Comparison of ENCODE assay signal across 20 mouse cellular contexts in the genomic region with DNA sequence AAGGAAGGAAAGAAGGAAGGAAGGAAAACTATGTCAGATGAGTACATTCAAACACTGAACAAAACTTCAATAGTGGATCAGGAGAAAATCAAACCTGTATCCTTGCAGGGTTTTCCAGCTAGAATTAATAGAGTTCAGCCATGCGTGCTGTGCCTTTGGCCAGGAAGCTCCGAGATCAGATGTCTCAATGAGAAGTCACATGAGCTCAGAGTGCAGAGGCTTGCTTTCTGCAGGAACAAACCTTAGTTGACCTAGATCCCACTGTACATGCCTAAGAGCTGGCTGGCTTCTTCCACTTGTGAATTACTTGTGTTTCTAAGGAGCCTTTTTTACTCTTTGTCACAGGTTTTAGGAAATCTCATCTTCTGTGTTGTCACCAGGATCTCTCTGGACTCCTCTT.
DNase-seq lines count a peak whose midpoint lies in the region; ATAC-seq and TF ChIP-seq lines count a peak whose summit lies in the region.
"Had no signal": no experiment of that assay in that cellular context is flagged by ENCODE, and none has a peak within 500 bp of the region (broad histone marks: within the 10 kb centered on the region; RNA-seq: fewer than 3 reads in every experiment).

No protein-coding gene starts in this region.

- no peak overlapping the region for H3K9ac ChIP-seq in embryonic facial prominence, embryonic 14.5 days (ENCODE audit: low read depth, low read length)
- H3K9ac ChIP-seq in kidney, postnatal 0 days (ENCODE audit: low read depth, low read length) = no peak overlapping the region
- no peak overlapping the region for H3K9ac ChIP-seq in forebrain, embryonic 14.5 days (ENCODE audit: low read length)
- H3K9ac ChIP-seq in midbrain, embryonic 15.5 days = no peak overlapping the region
- H3K9ac ChIP-seq: embryonic facial prominence, embryonic 15.5 days; forebrain, embryonic 12.5 days; heart, embryonic 15.5 days; neural tube, embryonic 12.5 days had no signal

- no peak overlapping the region for H3K4me2 ChIP-seq in embryonic facial prominence, embryonic 14.5 days (ENCODE audit: low read depth, low read length)
- no peak overlapping the region for H3K4me2 ChIP-seq in kidney, postnatal 0 days (ENCODE audit: low read length)
- no peak overlapping the region for H3K4me2 ChIP-seq in forebrain, embryonic 14.5 days (ENCODE audit: low read length)
- no peak overlapping the region for H3K4me2 ChIP-seq in midbrain, embryonic 15.5 days
- H3K4me2 ChIP-seq: embryonic facial prominence, embryonic 15.5 days; forebrain, embryonic 12.5 days; heart, embryonic 15.5 days; neural tube, embryonic 12.5 days had no signal

- peak; percentile 36 for DNase-seq in embryonic facial prominence, embryonic 14.5 days (ENCODE audit: low spot score)
- no peak for DNase-seq in embryonic facial prominence, embryonic 10.5 days (ENCODE audit: low spot score)
- DNase-seq in Muller cell, postnatal 12 days (ENCODE audit: inconsistent ontology term) = peak; percentile 53
- peak; percentile 64 for DNase-seq in kidney, adult 11 months
- peak; percentile 67 for DNase-seq in kidney, postnatal 0 days (ENCODE audit: low spot score)
- DNase-seq in forebrain, embryonic 14.5 days (ENCODE audit: low spot score) = no peak
- DNase-seq in heart, adult 11 months = no peak
- DNase-seq: adrenal gland, postnatal 14 days; B cell, adult 2 months; heart, adult 2 months; lung, postnatal 10 days; right cerebral cortex, postnatal 14 days; thymus, postnatal 36 days had no signal

- H3K9me3 ChIP-seq in embryonic facial prominence, embryonic 14.5 days (ENCODE audit: control insufficient read depth, low read length) = no peaks in the 10 kb centered on the region
- no peaks in the 10 kb centered on the region for H3K9me3 ChIP-seq in embryonic facial prominence, embryonic 10.5 days
- no peaks in the 10 kb centered on the region for H3K9me3 ChIP-seq in kidney, postnatal 0 days (replicated peaks; ENCODE audit: low read length)
- H3K9me3 ChIP-seq in forebrain, embryonic 14.5 days (replicated peaks; ENCODE audit: control insufficient read depth, low read length) = no peaks in the 10 kb centered on the region
- H3K9me3 ChIP-seq in midbrain, embryonic 15.5 days = no peaks in the 10 kb centered on the region
- H3K9me3 ChIP-seq: embryonic facial prominence, embryonic 15.5 days; forebrain, embryonic 12.5 days; heart, embryonic 15.5 days; hindbrain, embryonic 10.5 days; neural tube, embryonic 12.5 days had no signal

- no peaks in the 10 kb centered on the region for H3K4me1 ChIP-seq in embryonic facial prominence, embryonic 14.5 days (ENCODE audit: control insufficient read depth, insufficient read depth, low read length)
- H3K4me1 ChIP-seq in embryonic facial prominence, embryonic 10.5 days = no peaks in the 10 kb centered on the region
- H3K4me1 ChIP-seq in kidney, postnatal 0 days (replicated peaks; ENCODE audit: insufficient read depth, low read length) = no peaks in the 10 kb centered on the region
- no peaks in the 10 kb centered on the region for H3K4me1 ChIP-seq in forebrain, embryonic 14.5 days (ENCODE audit: control insufficient read depth, insufficient read depth, low read length)
- H3K4me1 ChIP-seq in midbrain, embryonic 15.5 days = no peaks in the 10 kb centered on the region
- H3K4me1 ChIP-seq: embryonic facial prominence, embryonic 15.5 days; forebrain, embryonic 12.5 days; heart, embryonic 15.5 days; hindbrain, embryonic 10.5 days; neural tube, embryonic 12.5 days had no signal

- no peak for TF ChIP-seq CTCF in kidney, postnatal 0 days (IDR thresholded peaks at IDR 0.05; ENCODE audit: low read depth)

- WGBS in embryonic facial prominence, embryonic 14.5 days = 34% methylated on average over 2 of the region's 2 CpGs
- 79% methylated on average over 2 of the region's 2 CpGs for WGBS in embryonic facial prominence, embryonic 10.5 days
- 17% methylated on average over 2 of the region's 2 CpGs for WGBS in kidney, postnatal 0 days
- WGBS in forebrain, embryonic 14.5 days = 51% methylated on average over 2 of the region's 2 CpGs
- WGBS in midbrain, embryonic 15.5 days = 42% methylated on average over 2 of the region's 2 CpGs

- no peaks in the 10 kb centered on the region for H3K27me3 ChIP-seq in embryonic facial prominence, embryonic 14.5 days (replicated peaks; ENCODE audit: control insufficient read depth, insufficient read depth, low read length)
- no peaks in the 10 kb centered on the region for H3K27me3 ChIP-seq in embryonic facial prominence, embryonic 10.5 days (replicated peaks; ENCODE audit: low read depth, poor library complexity, severe bottlenecking)
- H3K27me3 ChIP-seq in kidney, postnatal 0 days (ENCODE audit: insufficient read depth, low read length) = no peaks in the 10 kb centered on the region
- H3K27me3 ChIP-seq in forebrain, embryonic 14.5 days (replicated peaks; ENCODE audit: control insufficient read depth, insufficient read depth, low read length) = no peaks in the 10 kb centered on the region
- no peaks in the 10 kb centered on the region for H3K27me3 ChIP-seq in midbrain, embryonic 15.5 days (replicated peaks)
- H3K27me3 ChIP-seq: embryonic facial prominence, embryonic 15.5 days; forebrain, embryonic 12.5 days; heart, embryonic 15.5 days; neural tube, embryonic 12.5 days had no signal

- no peak overlapping the region for H3K4me3 ChIP-seq in embryonic facial prominence, embryonic 14.5 days (ENCODE audit: low read depth, low read length)
- H3K4me3 ChIP-seq in embryonic facial prominence, embryonic 10.5 days = no peak overlapping the region
- H3K4me3 ChIP-seq in kidney, postnatal 0 days (replicated peaks; ENCODE audit: low read depth, low read length) = no peak overlapping the region
- no peak overlapping the region for H3K4me3 ChIP-seq in forebrain, embryonic 14.5 days (ENCODE audit: low read depth, low read length)
- H3K4me3 ChIP-seq in midbrain, embryonic 15.5 days = no peak overlapping the region
- H3K4me3 ChIP-seq: embryonic facial prominence, embryonic 15.5 days; forebrain, embryonic 12.5 days; heart, adult 2 months; heart, embryonic 15.5 days; hindbrain, embryonic 10.5 days; neural tube, embryonic 12.5 days had no signal

- no peaks in the 10 kb centered on the region for H3K36me3 ChIP-seq in embryonic facial prominence, embryonic 14.5 days (ENCODE audit: control insufficient read depth, insufficient read depth, low read length)
- no peaks in the 10 kb centered on the region for H3K36me3 ChIP-seq in embryonic facial prominence, embryonic 10.5 days (replicated peaks)
- H3K36me3 ChIP-seq in kidney, postnatal 0 days (ENCODE audit: insufficient read depth, low read length) = no peaks in the 10 kb centered on the region
- no peaks in the 10 kb centered on the region for H3K36me3 ChIP-seq in forebrain, embryonic 14.5 days (ENCODE audit: control insufficient read depth, insufficient read depth, low read length)
- no peaks in the 10 kb centered on the region for H3K36me3 ChIP-seq in midbrain, embryonic 15.5 days (replicated peaks)
- H3K36me3 ChIP-seq: embryonic facial prominence, embryonic 15.5 days; forebrain, embryonic 12.5 days; heart, embryonic 15.5 days; hindbrain, embryonic 10.5 days; neural tube, embryonic 12.5 days had no signal

- no peak for ATAC-seq in embryonic facial prominence, embryonic 14.5 days (ENCODE audit: low read depth)
- peak; percentile 72; the same call in 1 of the 2 replicates for ATAC-seq in kidney, postnatal 0 days (replicated peaks; ENCODE audit: low FRiP score, low read depth)
- no peak for ATAC-seq in forebrain, embryonic 14.5 days
- ATAC-seq in midbrain, embryonic 15.5 days (replicated peaks) = no peak
- ATAC-seq: inflammation-experienced regulatory T-cells, adult 6 months had no signal

- no peak overlapping the region for H3K27ac ChIP-seq in embryonic facial prominence, embryonic 14.5 days (replicated peaks; ENCODE audit: low read depth, low read length)
- no peak overlapping the region for H3K27ac ChIP-seq in embryonic facial prominence, embryonic 10.5 days (replicated peaks)
- H3K27ac ChIP-seq in kidney, postnatal 0 days = no peak overlapping the region
- H3K27ac ChIP-seq in forebrain, embryonic 14.5 days (ENCODE audit: low read depth, low read length) = no peak overlapping the region
- no peak overlapping the region for H3K27ac ChIP-seq in midbrain, embryonic 15.5 days
- H3K27ac ChIP-seq: embryonic facial prominence, embryonic 15.5 days; forebrain, embryonic 12.5 days; heart, adult 2 months; heart, embryonic 15.5 days; hindbrain, embryonic 10.5 days; neural tube, embryonic 12.5 days had no signal

Comparison
In these comparisons a context has a peak if more than half of its experiments do, and no peak if none do; other contexts are left out.
1. DNase-seq: peak in embryonic facial prominence, embryonic 14.5 days (single experiment), Muller cell, postnatal 12 days (single experiment), kidney, adult 11 months (single experiment) and kidney, postnatal 0 days (single experiment); none in embryonic facial prominence, embryonic 10.5 days (single experiment), forebrain, embryonic 14.5 days (single experiment) and heart, adult 11 months (single experiment).